Mouse (Mus musculus) heart, postnatal 0 days (tissue): ENCODE data around the gene Il10ra. TPM values are rescaled to one million over a fixed set of nuclear protein-coding genes. Genes with fewer than 3 reads are reported as not detected.

ENCODE experiments used
- ATAC-seq: fragments of 200-750 bp; cut with Nextera tagmentation; 2 replicates; pipeline ENCODE4 v1.8.0; 2017; ENCODE audit warnings: low read depth, moderate number of reproducible peaks, moderate library complexity; ENCODE audit not compliant: insufficient read depth
- DNase-seq: peaks from one replicate; pipeline ENCODE4 v3.0.0-alpha.2; 2016; ENCODE audit warnings: low spot score
- H3K27ac ChIP-seq: fragments of 300-500 bp; sonication (generic); 2 replicates; pipeline ENCODE4 v1.5.1; 2014; ENCODE audit warnings: low read depth, mild to moderate bottlenecking
- H3K27me3 ChIP-seq: fragments of 300-500 bp; sonication (generic); 2 replicates; pipeline ENCODE4 v1.6.1; 2014; ENCODE audit warnings: low read length, mixed read lengths; ENCODE audit not compliant: control insufficient read depth, insufficient read depth
- H3K36me3 ChIP-seq: fragments of 300-500 bp; sonication (generic); replicated peaks from 2 replicates; pipeline ENCODE4 v1.6.1; 2014; ENCODE audit warnings: low read length, mixed read lengths; ENCODE audit not compliant: control insufficient read depth, insufficient read depth
- H3K4me1 ChIP-seq: fragments of 300-500 bp; sonication (generic); 2 replicates; pipeline ENCODE4 v1.6.1; 2014; ENCODE audit warnings: antibody characterized with exemption; ENCODE audit not compliant: control insufficient read depth, insufficient read depth
- H3K4me2 ChIP-seq: fragments of 300-500 bp; sonication (generic); 2 replicates; pipeline ENCODE4 v1.6.1; 2014; ENCODE audit warnings: low read depth, mild to moderate bottlenecking, low read length, moderate library complexity
- H3K4me3 ChIP-seq: fragments of 300-500 bp; sonication (generic); 2 replicates; pipeline ENCODE4 v1.5.1; 2014; ENCODE audit warnings: low read depth, low read length
- H3K9ac ChIP-seq: fragments of 300-500 bp; sonication (generic); replicated peaks from 2 replicates; pipeline ENCODE4 v1.6.1; 2014; ENCODE audit warnings: low read depth, low read length, mixed read lengths
- H3K9me3 ChIP-seq: fragments of 300-500 bp; sonication (generic); replicated peaks from 2 replicates; pipeline ENCODE4 v1.6.1; 2016; ENCODE audit warnings: low read length; ENCODE audit not compliant: control insufficient read depth
- CTCF ChIP-seq: IDR thresholded peaks from 2 replicates; pipeline ENCODE4 v1.5.1; 2016; ENCODE audit warnings: antibody characterized with exemption, control low read depth, low read depth
- EP300 ChIP-seq: IDR thresholded peaks from 2 replicates; pipeline ENCODE4 v1.6.1; 2016; ENCODE audit warnings: antibody characterized with exemption, low read depth
- WGBS: fragments of 180-500 bp; shearing (Covaris S2); extraction: QIAGEN DNeasy Blood & Tissue Kit; methylation state at CpG from one replicate; pipeline ENCODE4 v1.1.7; 2014; 5-methylcytosine and 5-hydroxymethylcytosine counted together
- polyA plus RNA-seq: library from polyadenylated mRNA; unstranded; fragments of >200 nt; fragmentation: Nextera tagmentation; extraction: Ambion mirVana; gene quantifications from 2 replicates; pipeline ENCODE4 v1.2.1, GENCODE M21; 2015
- total RNA-seq: library from RNA; depleted of rRNA; stranded (reverse); fragments of >200 nt; gene quantifications from 2 replicates; pipeline ENCODE4 v1.2.3, GENCODE M21; 2014; ENCODE audit warnings: low replicate concordance

Il10ra gene
- total and polyA plus RNA-seq, 2 experiments from 2014 or later = 0.60 to 2.5 TPM

DNA sequence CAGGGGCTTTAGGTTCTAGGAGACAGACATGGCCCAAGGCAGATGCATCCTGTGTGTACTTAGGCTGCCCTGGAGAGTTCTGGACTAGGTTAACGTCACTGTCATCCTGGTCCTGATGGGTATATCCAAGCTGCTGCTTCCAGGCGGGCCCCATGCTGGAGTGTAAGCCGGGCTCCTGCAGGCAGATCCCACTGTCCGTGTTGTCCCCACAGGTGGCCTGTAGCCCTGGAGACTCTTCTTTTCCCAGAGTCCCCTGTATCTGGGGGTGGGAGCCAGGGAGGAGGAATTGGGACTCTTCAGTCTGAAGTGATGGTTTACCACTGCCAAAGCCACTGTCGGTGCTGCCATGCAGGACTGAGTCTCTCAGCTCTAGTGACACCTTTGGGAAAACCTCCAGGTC, 13.0 kb downstream of the Il10ra start:
- Histone ChIP-seq H3K27ac (no peak overlapping the region), H3K4me2 (no peak overlapping the region), H3K27me3 (peaks cover 7% of the 10 kb centered on the region; the same call in 1 of the 2 replicates), H3K9me3 (no peaks in the 10 kb centered on the region), H3K36me3 (no peaks in the 10 kb centered on the region), H3K4me1 (no peaks in the 10 kb centered on the region), H3K9ac (no peak overlapping the region), H3K4me3 (no peak overlapping the region)
- WGBS = 77% methylated on average over 5 of the region's 5 CpGs
- DNase-seq (no peak), ATAC-seq (no peak)
- TF ChIP-seq EP300 (no peak), CTCF (no peak)

DNA sequence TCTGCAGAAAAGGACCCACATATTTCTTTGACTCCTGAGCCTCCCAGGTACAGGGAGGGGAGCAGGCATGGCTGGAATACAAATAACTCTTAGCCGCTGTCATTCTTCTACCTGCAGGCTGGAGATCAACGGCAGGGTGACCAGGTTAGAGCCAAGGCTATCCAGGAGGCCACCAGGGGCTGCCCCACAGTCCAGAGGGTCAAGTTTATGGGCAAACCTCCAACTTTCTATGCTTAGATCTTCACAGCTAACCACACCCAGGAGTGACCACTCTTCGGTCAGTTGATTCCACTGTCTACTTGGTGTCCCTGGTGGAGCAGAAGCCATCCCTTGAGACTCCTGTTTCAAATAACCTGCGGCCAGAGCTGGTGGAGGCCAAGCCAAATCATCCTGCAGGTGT, 13.5 kb downstream of the Il10ra start:
- DNase-seq (no peak), ATAC-seq (no peak)
- Histone ChIP-seq H3K4me1 (no peaks in the 10 kb centered on the region), H3K9me3 (no peaks in the 10 kb centered on the region), H3K27me3 (peaks cover 7% of the 10 kb centered on the region; the same call in 1 of the 2 replicates), H3K9ac (no peak overlapping the region), H3K27ac (no peak overlapping the region), H3K4me2 (no peak overlapping the region), H3K4me3 (no peak overlapping the region), H3K36me3 (no peaks in the 10 kb centered on the region)
- 88% methylated on average over 4 of the region's 4 CpGs for WGBS
- TF ChIP-seq EP300 (no peak), CTCF (no peak)

DNA sequence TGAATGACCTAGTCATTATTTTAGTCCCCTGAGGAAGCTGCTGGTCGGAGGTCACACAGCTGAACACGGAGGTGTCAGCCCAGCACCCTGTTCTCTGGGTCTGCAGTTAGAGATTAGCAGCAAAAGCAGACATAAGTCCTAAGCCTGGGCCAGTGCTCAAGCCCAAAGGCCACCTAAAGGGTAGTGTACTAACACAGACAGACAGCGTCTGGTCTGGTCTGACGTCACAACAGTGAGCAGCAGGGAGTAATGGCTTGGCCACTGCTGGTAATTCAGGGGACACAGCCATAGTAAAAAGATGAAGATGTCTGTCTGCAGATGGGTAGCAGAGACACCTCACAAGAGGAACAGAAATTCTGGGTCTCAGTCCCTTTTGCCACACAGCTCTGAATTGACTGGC, 14.3 kb downstream of the Il10ra start:
- 46% methylated on average over 4 of the region's 4 CpGs for WGBS
- H3K4me2 ChIP-seq = no peak overlapping the region
- H3K4me1 ChIP-seq = no peaks in the 10 kb centered on the region
- no peaks in the 10 kb centered on the region for H3K9me3 ChIP-seq
- H3K27me3 ChIP-seq = peaks cover 7% of the 10 kb centered on the region; the same call in 1 of the 2 replicates
- no peaks in the 10 kb centered on the region for H3K36me3 ChIP-seq
- H3K9ac ChIP-seq = no peak overlapping the region
- no peak overlapping the region for H3K4me3 ChIP-seq
- H3K27ac ChIP-seq = no peak overlapping the region
- DNase-seq (no peak), ATAC-seq (no peak)
- TF ChIP-seq CTCF (no peak), EP300 (no peak)

DNA sequence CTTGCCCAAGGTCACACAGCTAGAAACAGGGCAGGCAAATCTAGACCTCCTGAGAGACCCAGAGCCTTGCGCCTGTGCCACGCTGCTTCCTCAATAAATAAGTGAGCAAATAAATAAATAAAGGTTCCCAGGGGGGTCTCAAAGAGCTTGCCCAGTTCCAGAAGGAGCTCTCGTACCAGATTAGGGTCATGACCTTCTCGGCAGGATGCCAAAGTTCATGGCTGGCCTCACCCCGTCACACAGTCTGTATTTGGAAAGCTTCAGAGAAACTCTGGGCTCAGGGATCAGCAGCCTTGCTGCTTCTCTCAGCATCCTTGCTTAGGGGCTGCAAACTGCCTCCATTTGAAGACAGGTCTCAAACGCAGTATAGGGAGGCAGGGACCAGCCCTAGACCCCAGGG, 14.9 kb downstream of the Il10ra start:
- whole genome bisulfite sequencing = 47% methylated on average over 6 of the region's 6 CpGs

DNA sequence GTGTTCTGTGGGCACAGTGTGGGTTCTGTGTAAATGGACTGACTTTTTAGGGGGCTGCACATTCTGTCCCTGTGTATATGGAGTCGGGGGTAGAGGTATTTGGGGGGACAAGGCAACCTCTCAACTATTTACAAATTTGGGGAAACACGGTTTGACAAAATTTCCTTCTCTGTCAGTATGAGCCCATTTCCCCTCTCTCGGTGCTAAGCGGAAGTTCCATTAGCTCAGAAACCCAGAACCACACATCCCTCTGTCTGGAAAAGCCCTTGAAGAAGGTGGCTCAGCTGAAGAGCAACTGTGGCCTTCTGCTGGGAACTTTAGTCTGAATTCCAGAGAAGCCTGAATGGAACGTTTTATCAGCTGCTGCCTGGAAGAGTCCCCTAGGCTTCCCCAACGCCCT, 16.6 kb downstream of the Il10ra start:
- Histone ChIP-seq H3K9ac (no peak overlapping the region), H3K4me2 (no peak overlapping the region), H3K4me3 (no peak overlapping the region), H3K27me3 (peaks cover 7% of the 10 kb centered on the region; the same call in 1 of the 2 replicates), H3K9me3 (no peaks in the 10 kb centered on the region), H3K27ac (no peak overlapping the region), H3K4me1 (no peaks in the 10 kb centered on the region), H3K36me3 (no peaks in the 10 kb centered on the region)
- TF ChIP-seq CTCF = no peak
- no peak for TF ChIP-seq EP300
- DNase-seq = no peak
- no peak for ATAC-seq
- WGBS = 52% methylated on average over 6 of the region's 6 CpGs

More for the DNA sequence above, 14.9 kb downstream of the Il10ra start:
- Histone ChIP-seq H3K4me1 (no peaks in the 10 kb centered on the region), H3K27me3 (peaks cover 7% of the 10 kb centered on the region; the same call in 1 of the 2 replicates), H3K36me3 (no peaks in the 10 kb centered on the region), H3K9me3 (no peaks in the 10 kb centered on the region), H3K9ac (no peak overlapping the region), H3K4me3 (no peak overlapping the region), H3K27ac (no peak overlapping the region), H3K4me2 (no peak overlapping the region)
- TF ChIP-seq CTCF = no peak
- TF ChIP-seq EP300 = no peak
- ATAC-seq (no peak), DNase-seq (no peak)

DNA sequence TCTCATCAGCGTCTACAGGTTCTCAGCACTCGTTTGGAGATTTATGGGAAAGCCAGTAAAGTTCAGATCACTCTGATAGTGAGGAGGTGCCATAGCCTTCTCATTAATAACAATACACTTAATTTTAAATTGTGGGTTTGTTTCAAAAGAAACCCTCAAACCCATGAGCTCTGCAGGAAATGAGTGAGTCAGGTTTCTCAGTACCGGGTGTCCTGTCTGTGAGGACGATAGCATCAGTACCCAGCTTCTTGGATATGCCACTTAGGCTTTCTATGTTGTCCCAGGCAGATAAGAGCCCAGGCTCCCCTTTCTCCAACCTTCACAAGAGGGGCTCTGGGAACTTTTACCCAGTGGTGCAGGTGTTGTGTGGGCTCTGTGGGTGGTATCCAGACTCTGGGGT, 17.0 kb downstream of the Il10ra start:
- Histone ChIP-seq H3K4me3 (no peak overlapping the region), H3K36me3 (no peaks in the 10 kb centered on the region), H3K9ac (no peak overlapping the region), H3K9me3 (no peaks in the 10 kb centered on the region), H3K27me3 (peaks cover 7% of the 10 kb centered on the region; the same call in 1 of the 2 replicates), H3K27ac (no peak overlapping the region), H3K4me1 (no peaks in the 10 kb centered on the region), H3K4me2 (no peak overlapping the region)
- WGBS = 55% methylated on average over 4 of the region's 4 CpGs
- DNase-seq (no peak), ATAC-seq (no peak)
- TF ChIP-seq CTCF (no peak), EP300 (no peak)
